Mouse (Mus musculus): ENCODE results near the gene Qtrt2.

The Qtrt2 gene

GRCm38 (mm10) chr16:43926341-43926859 lies at the start of gene Qtrt2:
Qtrt2 (minus strand) TSS chr16:43926809.
- DNase-seq (ENCODE audit: low spot score) = no peak

- no peak for DNase-seq (ENCODE audit: low spot score)
Measured at GRCm38 (mm10) chr16:43973606-43974220, 47.1 kb upstream of the Qtrt2 start.

DNA sequence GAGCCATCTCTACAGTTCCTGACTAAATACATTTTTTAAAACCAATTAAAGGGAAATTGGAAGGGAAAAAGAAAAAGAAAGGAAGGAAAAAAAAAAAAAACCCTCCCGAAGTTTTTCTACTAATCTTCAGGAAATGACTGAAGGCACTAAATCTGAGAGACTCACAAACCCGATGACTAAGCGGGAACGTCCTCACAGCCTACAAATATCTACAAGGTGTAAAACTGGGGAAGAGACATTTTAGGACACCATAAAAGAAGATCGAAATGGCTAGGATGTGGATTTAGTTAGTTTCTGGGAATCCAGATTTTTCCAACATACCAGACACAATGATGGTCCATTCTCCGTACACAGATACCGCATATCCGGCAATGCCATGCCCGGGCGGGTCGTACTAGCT lies 46.5 kb upstream of the Qtrt2 start:
- no peak for DNase-seq (ENCODE audit: low spot score)

DNA sequence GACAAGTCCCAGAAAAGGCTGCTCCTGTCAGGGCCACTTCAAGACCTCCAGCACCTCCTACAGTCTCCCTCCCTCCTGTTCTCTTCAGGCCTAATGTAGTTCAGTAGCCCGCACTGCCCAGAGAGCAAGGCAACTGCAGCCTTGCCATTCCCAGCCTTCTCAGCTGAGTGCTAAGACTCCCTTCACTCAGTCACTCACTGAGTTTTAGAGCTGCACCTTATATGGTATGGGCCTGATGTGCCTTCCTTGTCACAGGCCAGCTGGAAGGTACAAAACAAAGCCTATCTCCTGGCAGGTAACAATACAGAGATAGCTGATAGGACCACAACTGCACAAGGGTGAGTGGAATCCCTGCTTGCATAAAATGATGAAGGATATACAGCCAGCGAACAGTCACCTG lies 45.8 kb upstream of the Qtrt2 start:
- no peak for DNase-seq (ENCODE audit: low spot score)

DNA sequence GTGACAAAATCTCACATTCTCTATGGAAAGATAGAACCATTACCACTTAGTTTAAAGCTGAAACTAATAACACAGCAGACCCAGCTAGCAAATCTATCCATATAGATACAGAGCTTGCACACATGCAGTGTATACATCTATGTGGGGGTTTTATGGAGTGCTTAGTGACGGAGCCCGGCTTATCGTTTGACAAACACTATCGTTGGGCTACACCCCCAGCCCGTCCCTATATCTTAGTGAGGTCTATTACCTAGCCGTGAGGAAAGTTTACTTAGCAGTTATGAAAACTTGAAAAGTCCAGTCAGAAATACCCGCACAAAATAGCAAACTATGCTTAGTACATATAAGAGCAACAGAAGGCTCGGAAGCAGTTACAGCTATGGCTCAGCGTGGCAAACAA lies 45.1 kb upstream of the Qtrt2 start:
- no peak for DNase-seq (ENCODE audit: low spot score)

GRCm38 (mm10) chr16:43971189-43971588 lies 44.6 kb upstream of the Qtrt2 start:
- no peak for DNase-seq (ENCODE audit: low spot score)

DNA sequence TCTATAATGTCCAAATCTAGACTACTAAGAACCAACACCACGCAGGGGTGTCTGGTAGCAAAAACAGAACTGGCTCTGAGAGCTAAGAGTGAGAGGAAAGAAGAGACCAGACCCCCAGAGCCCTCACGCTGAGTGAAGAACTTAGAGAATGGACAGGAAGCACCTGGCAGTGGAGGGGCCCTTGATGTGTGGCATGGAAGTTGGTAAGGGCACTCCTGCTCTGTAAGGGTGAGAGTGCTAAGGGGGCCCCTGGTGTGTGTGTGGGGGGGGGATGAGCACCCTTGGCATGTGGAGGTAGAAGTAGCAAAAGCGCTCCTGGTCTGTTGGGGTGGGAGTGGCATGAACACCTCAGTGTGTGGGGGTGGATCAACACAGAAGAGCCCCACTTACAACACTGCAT lies 43.8 kb upstream of the Qtrt2 start:
- no peak for DNase-seq (ENCODE audit: low spot score)

- DNase-seq (ENCODE audit: low spot score) = no peak
Measured at GRCm38 (mm10) chr16:43965781-43966389, 39.3 kb upstream of the Qtrt2 start.

DNA sequence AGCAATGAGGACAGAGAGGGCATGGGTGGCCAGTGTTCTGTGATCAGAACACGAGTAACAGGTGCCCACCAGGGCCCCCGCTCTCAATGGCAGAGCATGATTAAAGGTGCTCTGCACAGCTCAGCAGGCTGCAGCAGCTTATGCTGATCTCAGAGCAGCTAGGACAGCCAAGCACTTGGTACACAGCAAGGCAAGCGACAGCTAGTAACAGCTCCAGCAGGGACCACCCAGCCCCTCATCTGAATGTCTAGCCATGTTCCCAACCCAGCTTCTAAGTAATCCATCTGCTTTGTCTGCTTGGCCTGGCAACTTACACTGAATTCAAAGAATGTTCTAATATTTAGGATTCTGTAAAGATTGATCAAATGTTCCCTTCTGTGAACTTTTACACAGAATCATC lies 37.2 kb upstream of the Qtrt2 start:
- DNase-seq (ENCODE audit: low spot score) = no peak

DNA sequence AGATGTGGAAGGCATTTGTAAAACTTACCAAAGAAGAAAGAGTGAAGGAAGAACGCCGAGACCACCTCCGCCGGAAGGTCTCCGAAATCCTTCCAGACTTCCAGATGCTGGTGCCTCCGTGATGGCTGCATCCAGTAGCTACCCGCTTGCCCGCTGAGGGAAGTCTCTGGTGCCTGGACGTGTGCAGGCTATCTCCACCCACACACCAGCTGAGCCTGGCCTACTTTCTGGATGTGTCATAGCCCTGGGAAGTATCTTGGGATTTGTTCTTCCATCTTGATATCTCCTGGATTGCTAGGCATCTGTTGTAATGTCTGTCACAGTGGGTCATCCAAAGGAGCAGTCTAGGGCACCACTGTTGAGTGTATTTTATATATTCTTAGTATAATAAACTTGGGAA lies 36.7 kb upstream of the Qtrt2 start:
- DNase-seq (ENCODE audit: low spot score) = no peak

GRCm38 (mm10) chr16:43958038-43958437 lies 31.4 kb upstream of the Qtrt2 start:
- DNase-seq (ENCODE audit: low spot score) = no peak

DNA sequence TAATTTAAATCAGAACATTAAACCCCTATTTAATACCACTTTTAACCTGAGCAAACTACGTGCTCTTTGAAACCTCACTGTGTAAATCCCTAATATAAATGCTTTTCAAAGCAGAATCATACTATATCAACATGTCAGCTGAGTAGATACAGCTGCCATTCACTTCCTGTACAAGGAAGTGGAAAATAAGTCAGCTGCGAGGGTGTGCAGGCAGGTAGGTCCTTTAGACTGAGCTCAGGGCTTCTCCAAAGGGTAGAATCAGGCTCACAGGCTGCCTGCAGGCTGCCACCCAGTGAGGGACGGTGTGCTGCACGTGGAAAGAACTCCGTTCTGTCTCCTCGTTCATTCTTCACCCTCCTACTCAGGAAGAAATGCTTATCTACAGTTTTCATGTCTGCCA lies 28.3 kb upstream of the Qtrt2 start:
- DNase-seq (ENCODE audit: low spot score) = no peak

GRCm38 (mm10) chr16:43951591-43951990 lies 25.0 kb upstream of the Qtrt2 start:
- no peak for DNase-seq (ENCODE audit: low spot score)

DNA sequence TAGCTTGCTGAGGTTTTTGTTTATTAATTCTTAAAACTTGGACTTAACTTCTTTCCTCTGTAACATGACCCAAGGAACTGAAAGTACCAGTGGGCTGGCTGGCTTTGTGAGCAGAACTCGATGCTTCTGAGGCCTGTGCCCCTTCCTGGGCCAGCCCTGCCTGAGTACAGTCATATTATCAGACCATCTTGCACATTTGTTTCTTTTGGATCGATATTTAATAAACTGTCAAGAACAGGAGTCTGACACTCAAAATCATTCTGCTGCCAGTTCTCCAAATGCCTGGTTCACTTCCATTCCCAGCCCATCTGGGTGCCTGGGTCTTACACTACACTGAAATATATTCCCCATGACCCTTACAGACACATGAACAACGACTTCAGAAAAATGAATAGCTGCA lies 19.3 kb upstream of the Qtrt2 start:
- DNase-seq (ENCODE audit: low spot score) = no peak

- DNase-seq (ENCODE audit: low spot score) = no peak
Measured at GRCm38 (mm10) chr16:43945351-43945750, 18.7 kb upstream of the Qtrt2 start.

- DNase-seq (ENCODE audit: low spot score) = no peak
Measured at GRCm38 (mm10) chr16:43940846-43941245, 14.2 kb upstream of the Qtrt2 start.

GRCm38 (mm10) chr16:43935892-43936291 lies 9.3 kb upstream of the Qtrt2 start:
- no peak for DNase-seq (ENCODE audit: low spot score)

DNA sequence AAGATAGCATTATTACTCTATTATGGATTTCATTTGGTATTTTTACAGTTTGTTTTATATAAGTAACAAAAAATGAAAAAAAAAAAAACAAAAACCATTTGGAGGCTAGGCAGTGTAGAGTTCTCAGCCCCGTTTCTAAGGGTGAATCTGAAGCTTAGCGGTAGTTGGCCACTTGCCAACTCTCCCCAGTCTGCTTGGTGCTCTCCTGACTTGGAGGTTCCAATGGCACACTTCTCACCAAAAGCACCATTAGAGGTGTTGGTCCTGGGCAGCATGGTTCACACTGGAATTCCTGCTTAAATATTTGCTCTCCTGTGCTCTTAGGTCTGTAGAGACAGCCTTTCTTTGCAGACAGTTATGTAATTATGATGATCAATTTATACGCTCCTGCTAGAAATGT lies 8.8 kb upstream of the Qtrt2 start:
- no peak for DNase-seq (ENCODE audit: low spot score)

DNA sequence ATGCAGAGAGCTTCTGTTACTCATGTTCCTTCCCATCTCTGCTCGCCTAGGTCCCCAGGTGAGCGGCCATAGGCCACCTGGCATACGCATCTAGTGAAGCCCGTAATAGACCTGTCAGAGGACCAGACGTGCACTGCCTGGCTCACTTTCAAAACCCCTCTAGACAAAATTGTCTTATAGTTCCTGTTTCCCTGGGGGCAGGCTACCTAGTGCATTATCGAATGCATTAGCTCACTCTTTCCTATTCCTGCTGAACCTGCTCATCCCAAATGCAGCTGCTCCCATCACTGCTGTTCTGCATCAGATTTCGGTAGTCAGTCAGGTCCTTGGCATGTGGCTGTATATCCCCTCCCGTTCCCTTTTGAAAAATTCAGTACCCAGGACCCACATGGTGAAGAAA lies 8.2 kb upstream of the Qtrt2 start:
- no peak for DNase-seq (ENCODE audit: low spot score)

DNA sequence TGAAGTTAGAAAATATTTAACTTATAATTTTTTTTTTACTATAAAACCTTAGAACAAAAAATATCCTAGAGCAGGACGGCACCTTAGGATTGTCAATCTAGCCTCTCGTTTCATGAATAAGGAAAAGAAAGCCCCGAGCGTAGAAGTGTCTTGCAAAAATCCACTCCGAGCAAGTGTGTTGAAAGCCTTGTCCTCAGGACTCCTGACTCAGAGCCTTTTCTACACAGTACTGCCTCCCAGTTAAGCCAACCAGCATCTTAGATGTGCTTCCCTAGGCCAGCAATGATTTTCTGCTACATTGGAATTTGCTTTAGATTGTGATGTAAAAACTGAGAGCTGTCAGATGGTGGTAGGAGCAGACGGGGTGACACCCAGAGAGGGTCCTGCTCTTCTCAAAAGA lies 6.4 kb upstream of the Qtrt2 start:
- no peak for DNase-seq (ENCODE audit: low spot score)

DNA sequence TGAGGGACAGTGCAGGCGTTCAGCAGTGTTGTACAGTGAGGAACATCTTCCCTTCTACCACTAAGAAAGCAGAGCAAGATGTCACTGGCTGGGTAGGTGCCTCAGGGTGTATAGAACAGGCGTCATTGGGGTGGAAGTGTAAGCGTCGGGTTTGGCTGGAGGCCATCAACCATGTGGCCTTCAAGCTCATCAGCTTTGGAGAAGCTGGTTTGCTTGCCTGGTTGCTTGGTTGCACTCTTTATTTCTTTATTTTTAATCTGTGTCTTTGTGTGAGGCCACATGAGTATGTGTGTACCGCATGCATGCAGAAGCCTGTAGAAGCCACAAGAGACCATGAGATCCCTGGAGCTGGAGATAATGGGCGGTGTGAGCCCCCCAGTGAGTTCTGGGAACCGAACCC lies 5.7 kb upstream of the Qtrt2 start:
- DNase-seq (ENCODE audit: low spot score) = no peak

DNA sequence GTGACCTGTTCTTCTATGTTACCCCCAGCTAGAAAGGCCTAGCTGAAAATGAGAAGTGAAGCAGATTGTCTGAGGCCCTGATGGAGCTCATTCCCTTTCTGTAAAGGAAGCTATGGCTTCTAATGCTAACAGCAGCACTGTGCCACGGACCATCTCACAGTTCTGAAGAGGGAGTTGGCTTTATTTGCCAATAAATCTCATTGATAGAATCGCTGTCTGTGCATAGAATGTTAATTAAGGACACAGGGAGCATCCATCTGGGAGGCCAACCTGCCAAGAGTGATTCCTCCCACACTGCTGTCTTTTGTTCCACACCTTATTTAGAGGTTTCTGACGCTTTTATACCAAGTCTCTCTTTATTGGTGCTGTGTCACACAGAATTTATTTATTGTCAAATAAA lies 4.9 kb upstream of the Qtrt2 start:
- no peak for DNase-seq (ENCODE audit: low spot score)

GRCm38 (mm10) chr16:43930577-43930976 lies 4.0 kb upstream of the Qtrt2 start:
- no peak for DNase-seq (ENCODE audit: low spot score)

GRCm38 (mm10) chr16:43925846-43926245 lies 763 bp downstream of the Qtrt2 start:
- DNase-seq (ENCODE audit: low spot score) = no peak
